Mouse (Mus musculus): Measurements from ENCODE around the gene Atf6b. TPM values are rescaled to one million over a fixed set of nuclear protein-coding genes. Genes with fewer than 3 reads are reported as not detected.

Atf6b gene
- total and polyA plus RNA-seq, 3 experiments = 18.9 to 59.6 (median 34.3) TPM

GRCm38 (mm10) chr17:34645256-34645829 lies 1.6 kb upstream of the Atf6b start:
- peak overlapping the region; percentile 65 to 80 (median 76) for H3K4me3 ChIP-seq (replicated peaks in 1 of 3; ENCODE audit: low read depth in 2 of 3, low read length in 2 of 3, poor library complexity in 1 of 3)
- in situ Hi-C loops (cut with MboI; ENCODE audit: low pct_ligation_motif_present, low pct_unique_long_range_greater_than_20kb, low sequenced_read_pairs) = no loop called here

GRCm38 (mm10) chr17:34645831-34646511 lies 975 bp upstream of the Atf6b start:
- H3K36me3 ChIP-seq (replicated peaks in 1 of 2; ENCODE audit: control insufficient read depth in 1 of 2, insufficient read depth in 1 of 2, low read length in 1 of 2) = peaks cover 15 to 36% of the 10 kb centered on the region in 2 experiments
- in situ Hi-C loops (cut with MboI; ENCODE audit: low pct_ligation_motif_present, low pct_unique_long_range_greater_than_20kb, low sequenced_read_pairs) (no loop called here), dilution Hi-C loops (cut with MboI; ENCODE audit: extremely low pct_ligation_motif_present, extremely low pct_unique_long_range_greater_than_20kb, low sequenced_read_pairs) (no loop called here)
- no peak overlapping the region for H3K9ac ChIP-seq (ENCODE audit: insufficient read depth, low read depth)
- TF ChIP-seq CHD1 (IDR thresholded peaks at IDR 0.05; ENCODE audit: low read depth, low read length) = no peak
- no peak for TF ChIP-seq E2F4 (IDR thresholded peaks at IDR 0.05; ENCODE audit: insufficient replicate concordance, low read depth, low read length)
- TF ChIP-seq ZKSCAN1 (IDR thresholded peaks at IDR 0.05; ENCODE audit: borderline replicate concordance, low read depth, low read length) = no peak
- TF ChIP-seq ELF1 (IDR thresholded peaks at IDR 0.05; ENCODE audit: low read depth, low read length) = no peak
- TF ChIP-seq MAZ (IDR thresholded peaks at IDR 0.05; ENCODE audit: low read depth, low read length) = no peak
- TF ChIP-seq JUND (conservative IDR thresholded peaks at IDR 0.05; ENCODE audit: low read depth, low read length) = no peak
- no peak for TF ChIP-seq BHLHE40 (IDR thresholded peaks at IDR 0.05; ENCODE audit: low read depth, low read length)
- H3K79me2 ChIP-seq (replicated peaks; ENCODE audit: control insufficient read depth, extremely low read depth, insufficient read depth, poor library complexity, severe bottlenecking) = no peaks in the 10 kb centered on the region; the same call in 1 of the 2 replicates
- H3K27me3 ChIP-seq (replicated peaks) = peaks cover 28% of the 10 kb centered on the region
- no peaks in the 10 kb centered on the region for H3K9me3 ChIP-seq (replicated peaks; ENCODE audit: low read length)
- H3K4me2 ChIP-seq (ENCODE audit: insufficient read depth, low read depth, poor library complexity, severe bottlenecking) = no peak overlapping the region
- peaks cover 16 to 48% of the 10 kb centered on the region in 2 experiments for H3K4me1 ChIP-seq (ENCODE audit: control insufficient read depth in 1 of 2, insufficient read depth in 2 of 2)
- no peak overlapping the region for H3K27ac ChIP-seq (ENCODE audit: insufficient read depth, low read depth)
- H3K4me3 ChIP-seq (replicated peaks in 1 of 3; ENCODE audit: low read depth in 2 of 3, low read length in 2 of 3, poor library complexity in 1 of 3) = no peak overlapping the region
- no peak for DNase-seq (ENCODE audit: extremely low read depth)

More at GRCm38 (mm10) chr17:34645256-34645829, 1.6 kb upstream of the Atf6b start:
- no peaks in the 10 kb centered on the region; the same call in 1 of the 2 replicates for H3K79me2 ChIP-seq (replicated peaks; ENCODE audit: control insufficient read depth, extremely low read depth, insufficient read depth, poor library complexity, severe bottlenecking)
- H3K27me3 ChIP-seq (replicated peaks) = peaks cover 35% of the 10 kb centered on the region
- dilution Hi-C loops (cut with MboI; ENCODE audit: extremely low pct_ligation_motif_present, extremely low pct_unique_long_range_greater_than_20kb, low sequenced_read_pairs) = no loop called here
- TF ChIP-seq SMC3 (IDR thresholded peaks at IDR 0.05; ENCODE audit: low read depth, low read length) (no peak), NELFE (IDR thresholded peaks at IDR 0.05; ENCODE audit: low read depth, low read length) (no peak), ZNF384 (IDR thresholded peaks at IDR 0.05; ENCODE audit: low read depth, low read length) (no peak), RAD21 (IDR thresholded peaks at IDR 0.05; ENCODE audit: low read depth, low read length) (no peak), BHLHE40 (IDR thresholded peaks at IDR 0.05; ENCODE audit: low read depth, low read length) (no peak), ZKSCAN1 (IDR thresholded peaks at IDR 0.05; ENCODE audit: borderline replicate concordance, low read depth, low read length) (no peak), UBTF (IDR thresholded peaks at IDR 0.05; ENCODE audit: low read depth, low read length) (no peak), JUN (IDR thresholded peaks at IDR 0.05; ENCODE audit: insufficient read depth, low read depth, low read length) (no peak), CHD2 (IDR thresholded peaks at IDR 0.05; ENCODE audit: low read length) (no peak), ETS1 (conservative IDR thresholded peaks at IDR 0.05; ENCODE audit: low read depth, low read length) (no peak), MAX (IDR thresholded peaks at IDR 0.05; ENCODE audit: low read length) (no peak), EP300 (IDR thresholded peaks at IDR 0.05; ENCODE audit: low read length) (no peak)
- H3K27ac ChIP-seq (ENCODE audit: insufficient read depth, low read depth) = no peak overlapping the region
- H3K9me3 ChIP-seq (replicated peaks; ENCODE audit: low read length) = no peaks in the 10 kb centered on the region
- peaks cover 9 to 29% of the 10 kb centered on the region in 2 experiments for H3K36me3 ChIP-seq (replicated peaks in 1 of 2; ENCODE audit: control insufficient read depth in 1 of 2, insufficient read depth in 1 of 2, low read length in 1 of 2)
- peak overlapping the region; percentile 94; the same call in 1 of the 2 replicates for H3K9ac ChIP-seq (ENCODE audit: insufficient read depth, low read depth)
- no peak for DNase-seq (ENCODE audit: extremely low read depth)
- H3K4me1 ChIP-seq (ENCODE audit: control insufficient read depth in 1 of 2, insufficient read depth in 2 of 2) = peaks cover 16 to 54% of the 10 kb centered on the region in 2 experiments
- peak overlapping the region; percentile 86 for H3K4me2 ChIP-seq (ENCODE audit: insufficient read depth, low read depth, poor library complexity, severe bottlenecking)

Data from CH12.LX (cell line).